Mouse (Mus musculus) R1 (cell line): ENCODE measurements around the gene Oxld1.

Source experiments
- DNase-seq: peaks from one replicate; pipeline ENCODE4 v3.0.0-alpha.2; 2018; ENCODE audit warnings: low read depth, low spot score

The Oxld1 gene

DNA sequence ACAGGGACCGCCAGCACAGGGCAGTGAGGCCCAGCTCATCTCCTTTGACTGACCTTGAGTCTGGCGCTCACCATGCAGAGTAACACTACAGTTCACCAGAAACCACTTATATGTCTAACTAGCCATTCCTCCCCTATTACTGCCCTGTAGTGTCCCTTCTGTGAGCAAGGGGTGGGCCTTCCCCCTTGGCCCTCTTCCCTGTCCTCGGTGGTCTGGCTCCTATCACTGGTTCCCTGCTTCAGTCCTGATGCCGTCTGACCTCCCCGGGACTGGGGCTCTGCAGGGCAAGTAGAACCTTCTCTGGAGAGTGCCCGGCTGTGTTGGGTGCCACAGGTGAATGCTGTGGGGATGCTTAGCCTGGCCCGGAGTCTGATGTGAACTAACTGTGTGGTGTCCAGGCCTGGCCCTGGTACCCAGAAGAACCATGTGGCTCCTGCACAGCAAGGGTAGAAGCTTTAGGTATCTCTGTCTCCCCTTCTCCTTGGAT, 25.6 kb upstream of the Oxld1 start:
- DNase-seq, result no peak

DNA sequence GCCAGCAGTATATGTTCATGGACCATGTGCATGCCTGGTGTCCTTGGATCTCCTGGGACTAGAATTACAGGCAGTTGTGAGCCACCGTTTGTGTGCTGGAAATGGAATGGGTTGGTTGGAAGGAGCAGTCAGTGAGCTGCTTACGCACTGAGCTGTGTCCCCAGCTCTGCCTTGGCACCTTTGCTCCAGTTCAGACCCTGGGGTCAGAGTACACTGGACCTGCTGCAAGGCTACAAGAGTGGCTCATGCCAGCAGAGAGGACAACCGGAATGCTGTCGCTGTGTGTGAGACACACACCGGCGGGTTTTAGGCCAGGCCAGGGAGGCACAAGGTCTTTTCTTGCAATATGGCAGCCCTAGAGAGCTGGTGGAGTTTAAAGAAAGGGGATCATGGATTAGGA, 14.2 kb upstream of the Oxld1 start:
- DNase-seq, result no peak

DNA sequence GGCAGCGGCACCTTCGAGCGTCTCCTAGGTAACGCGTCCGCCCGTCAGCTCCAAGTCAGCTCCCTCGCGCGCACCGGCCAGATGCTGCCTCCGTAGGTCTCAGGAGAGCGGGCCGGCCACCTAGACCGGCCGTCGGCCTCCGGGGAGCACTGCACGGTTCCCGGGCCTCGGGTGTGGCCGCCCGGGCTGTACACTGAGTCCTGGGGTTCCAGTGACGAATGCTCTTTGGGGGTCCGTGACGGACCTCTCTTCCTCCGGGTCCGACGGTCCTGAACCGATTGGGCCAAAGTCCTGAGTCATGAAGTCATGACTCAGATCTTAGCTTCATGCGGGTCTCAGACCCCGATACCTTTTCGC, 9.8 kb upstream of the Oxld1 start:
- DNase-seq, result no peak

DNA sequence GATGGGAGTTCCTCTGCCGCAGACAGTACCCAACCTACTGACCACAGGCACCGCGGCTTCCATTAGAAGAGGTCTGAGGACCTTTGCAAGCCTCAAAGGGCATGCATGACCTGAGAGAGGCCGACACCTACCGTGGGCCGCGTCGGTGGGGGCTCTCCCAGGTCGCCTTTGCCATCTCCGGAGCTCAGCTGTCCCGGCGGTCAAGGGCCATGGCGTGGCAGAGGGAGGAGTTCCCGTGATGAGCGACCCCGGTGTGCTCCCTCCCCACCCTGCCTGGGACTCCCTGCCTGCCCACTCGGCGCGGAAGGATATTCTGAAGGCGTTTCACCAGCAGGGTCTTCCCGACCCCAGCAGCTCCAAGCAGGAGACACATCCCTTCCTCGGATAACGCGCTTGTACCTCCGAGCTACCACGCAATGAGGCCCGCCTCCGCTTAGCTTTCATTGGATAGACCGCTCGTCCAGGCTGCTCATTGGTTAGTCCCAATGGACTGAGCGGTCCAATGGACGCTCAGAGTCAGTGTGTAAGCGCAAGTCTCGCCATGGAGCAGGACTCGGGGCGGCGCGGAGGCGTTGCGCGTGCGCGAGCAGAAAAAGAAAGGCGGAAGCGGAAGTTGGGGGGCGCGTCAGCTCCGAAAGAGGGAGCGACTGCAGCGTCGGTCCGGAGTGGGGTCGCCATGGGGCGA, 9.3 kb upstream of the Oxld1 start, which contains the start of gene Arl16:
TSS of gene Arl16 (minus strand) at position 557 of the 685 bp plus-strand sequence.
- peak; percentile 100 for DNase-seq

DNA sequence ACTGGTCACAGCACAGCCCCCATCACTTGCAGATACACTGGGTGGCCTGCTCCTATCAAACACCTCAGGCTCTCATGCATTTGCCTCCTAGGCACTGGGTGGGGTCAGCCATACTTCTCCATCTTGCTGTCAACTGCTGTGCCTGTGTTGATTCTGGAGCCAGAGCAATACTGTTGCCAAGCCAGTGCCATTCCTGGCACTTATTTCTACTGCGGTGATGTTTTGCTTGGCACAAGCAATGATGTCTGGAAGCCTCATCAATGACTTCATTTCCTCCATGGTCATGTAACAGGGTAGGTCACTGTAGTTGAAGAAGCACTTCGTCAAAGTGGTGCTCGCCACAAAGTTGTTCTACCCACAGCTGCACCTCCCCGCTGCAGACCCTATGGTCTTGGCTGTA, 7.7 kb upstream of the Oxld1 start:
- no peak for DNase-seq

DNA sequence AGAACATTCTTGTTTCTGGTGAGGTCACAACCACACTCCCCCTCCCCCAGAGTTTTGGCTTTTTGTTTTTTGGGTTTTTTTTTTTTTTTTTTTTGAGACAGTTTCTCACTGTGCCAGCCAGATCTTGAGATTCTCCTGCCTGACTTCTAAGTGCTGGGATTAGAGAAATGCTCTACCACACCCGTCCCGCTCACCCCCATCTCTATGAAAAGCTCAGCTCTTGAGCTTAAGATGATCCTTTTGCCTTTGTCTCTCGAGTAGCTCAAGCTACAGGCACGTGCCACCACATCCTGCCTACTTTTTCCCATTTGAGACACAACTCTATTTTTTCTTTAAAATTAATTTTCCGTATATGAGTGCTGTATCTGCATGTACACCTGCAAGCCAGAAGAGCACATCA, 6.5 kb upstream of the Oxld1 start:
- DNase-seq, result no peak

DNA sequence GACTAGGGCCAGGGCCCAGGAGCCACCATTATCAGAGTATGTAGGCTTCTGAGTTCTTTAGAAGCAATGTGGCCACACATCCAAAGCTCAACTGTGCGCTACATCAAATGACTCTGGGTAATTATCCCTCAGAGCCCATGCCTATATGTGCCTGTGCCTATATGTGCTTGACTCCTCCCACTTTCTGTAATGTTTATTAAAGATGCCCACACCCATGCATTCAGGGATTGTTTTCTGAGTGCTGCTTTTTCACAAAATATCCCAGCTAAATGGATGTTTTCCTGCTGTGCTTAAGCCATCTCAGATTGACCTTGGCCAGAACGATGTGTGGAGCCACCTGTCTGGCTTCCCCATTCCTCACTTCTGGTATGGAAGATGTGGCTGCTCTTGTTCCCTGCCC, 5.7 kb upstream of the Oxld1 start:
- no peak for DNase-seq

DNA sequence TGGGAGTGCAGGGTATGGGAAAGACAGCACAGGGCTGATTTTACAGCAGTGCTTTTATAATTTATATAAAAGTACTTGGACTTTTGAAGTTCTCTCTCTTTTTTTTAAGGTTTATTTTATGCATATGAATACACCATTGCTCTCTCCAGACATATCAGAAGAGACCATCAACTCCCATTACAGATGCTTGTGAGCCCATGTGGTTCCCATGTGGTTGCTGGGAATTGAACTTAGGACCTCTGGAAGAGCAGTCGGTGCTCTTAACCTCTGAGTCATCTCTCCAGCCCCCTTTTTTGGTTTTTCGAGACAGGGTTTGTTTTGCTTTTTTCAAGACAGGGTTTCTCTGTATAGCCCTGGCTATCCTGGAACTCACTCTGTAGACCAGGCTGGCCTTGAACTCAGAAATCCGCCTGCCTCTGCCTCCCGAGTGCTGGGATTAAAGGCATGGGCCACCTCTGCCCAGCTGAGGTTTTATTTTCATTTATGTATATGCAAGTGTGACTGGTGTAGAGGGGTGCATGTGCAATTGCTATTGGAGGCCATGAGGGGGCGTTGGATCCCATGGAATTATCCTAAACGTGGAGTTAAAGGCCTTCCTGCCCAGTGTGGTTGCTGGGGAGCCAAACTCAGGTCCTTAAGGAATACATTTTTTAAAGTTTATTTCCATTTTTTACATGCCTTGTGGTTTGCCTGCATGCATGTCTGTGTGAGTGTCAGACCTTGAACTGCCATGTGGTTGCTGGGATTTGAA, 1.2 kb upstream of the Oxld1 start:
- DNase-seq, result peak; percentile 71

DNA sequence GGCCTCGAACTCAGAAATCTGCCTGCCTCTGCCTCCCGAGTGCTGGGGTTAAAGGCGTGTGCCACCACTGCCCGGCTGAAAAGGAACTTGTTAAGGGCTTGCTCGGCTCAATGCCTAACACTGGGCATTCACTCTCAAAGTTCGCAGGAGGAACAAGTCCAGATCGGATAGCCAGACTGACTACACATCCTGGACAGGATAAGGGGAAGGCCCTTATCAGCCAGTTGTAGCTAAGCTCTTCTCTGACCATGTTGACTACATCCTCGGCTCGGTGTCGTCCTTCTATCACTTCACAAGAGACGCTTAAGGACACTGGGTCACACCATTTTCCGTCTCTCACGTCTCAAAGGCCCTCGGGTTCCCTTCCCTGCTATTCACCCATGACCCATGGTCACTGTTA, 498 bp downstream of the Oxld1 start:
- no peak for DNase-seq

DNA sequence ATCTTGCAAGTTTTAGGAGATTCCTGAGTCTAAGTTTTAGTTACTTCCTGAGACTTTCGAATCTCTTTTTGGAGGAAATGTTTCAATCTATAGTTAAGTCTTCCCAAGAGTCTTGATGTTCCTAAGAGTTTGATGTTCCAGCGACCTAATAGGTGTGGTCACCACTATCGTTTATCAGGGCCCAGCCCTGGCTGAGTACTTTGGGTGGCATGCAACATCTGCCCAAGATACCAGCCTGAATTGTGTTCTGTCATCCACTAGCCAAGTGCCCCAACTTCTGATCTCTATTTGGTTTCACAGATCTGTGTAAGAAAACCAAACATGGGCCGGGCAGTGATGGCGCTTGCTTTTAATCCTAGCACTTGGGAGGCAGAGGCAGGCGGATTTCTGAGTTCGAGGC, 2.5 kb downstream of the Oxld1 start:
- no peak for DNase-seq

DNA sequence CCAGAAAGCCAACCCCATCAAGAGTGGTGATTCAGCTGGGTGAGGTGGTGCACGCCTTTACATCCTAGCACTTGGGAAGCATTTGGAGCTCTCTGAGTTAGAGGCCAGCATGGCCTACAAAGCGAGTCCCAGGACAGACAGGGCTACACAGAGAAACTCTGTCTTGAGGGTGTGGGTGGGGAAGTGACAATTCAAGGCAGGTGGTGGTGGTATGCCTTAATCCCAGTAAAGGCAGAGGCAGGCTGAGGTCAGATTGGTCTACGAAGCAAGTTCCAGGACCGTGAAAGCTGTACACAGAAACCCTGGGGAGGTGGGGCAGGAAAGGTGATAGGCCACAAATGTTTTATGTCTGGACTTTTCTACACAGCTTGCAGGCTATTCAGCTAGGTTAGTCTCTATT, 2.9 kb downstream of the Oxld1 start:
- no peak for DNase-seq

DNA sequence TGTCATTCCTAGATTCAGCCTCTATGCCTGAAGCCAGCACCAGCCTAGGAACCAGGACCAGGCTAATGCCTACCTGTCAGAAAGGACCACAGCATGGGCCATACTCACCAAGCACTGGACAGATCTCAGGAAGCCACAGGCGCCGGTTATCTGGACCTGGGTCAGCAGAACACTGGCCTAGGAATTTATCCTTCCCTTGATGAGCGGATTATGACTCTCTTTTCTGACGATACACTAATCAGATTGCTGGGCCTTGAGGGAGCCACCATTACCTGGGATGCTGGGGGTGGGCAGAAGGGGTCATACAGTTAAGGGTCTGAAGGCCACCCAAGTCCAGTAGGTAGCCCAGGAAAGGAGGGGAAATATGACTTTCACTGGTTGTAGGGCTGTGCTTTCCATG, 4.6 kb downstream of the Oxld1 start, which contains the start of gene Pde6g:
TSS of gene Pde6g (minus strand) at position 195 of the 400 bp plus-strand sequence.
- no peak for DNase-seq

DNA sequence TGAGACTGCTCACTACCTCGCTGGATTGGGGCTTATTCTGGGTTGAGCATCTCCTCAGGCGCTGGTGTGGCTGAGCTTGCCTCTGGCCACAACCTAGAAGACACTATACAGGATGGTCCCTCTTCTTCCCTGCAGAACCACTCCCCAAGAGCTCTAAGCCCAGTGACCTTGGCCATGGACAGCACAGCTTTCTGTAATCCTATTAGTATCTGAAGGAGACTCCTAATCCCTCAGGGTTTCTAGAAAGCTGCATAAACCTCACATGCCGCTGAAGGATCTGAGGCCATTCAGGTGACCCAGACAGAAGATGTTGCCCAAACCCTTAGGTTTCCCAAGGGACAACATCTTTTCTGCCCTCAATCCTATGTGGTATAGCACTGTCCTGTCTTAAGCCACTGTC, 5.6 kb downstream of the Oxld1 start:
- no peak for DNase-seq

DNA sequence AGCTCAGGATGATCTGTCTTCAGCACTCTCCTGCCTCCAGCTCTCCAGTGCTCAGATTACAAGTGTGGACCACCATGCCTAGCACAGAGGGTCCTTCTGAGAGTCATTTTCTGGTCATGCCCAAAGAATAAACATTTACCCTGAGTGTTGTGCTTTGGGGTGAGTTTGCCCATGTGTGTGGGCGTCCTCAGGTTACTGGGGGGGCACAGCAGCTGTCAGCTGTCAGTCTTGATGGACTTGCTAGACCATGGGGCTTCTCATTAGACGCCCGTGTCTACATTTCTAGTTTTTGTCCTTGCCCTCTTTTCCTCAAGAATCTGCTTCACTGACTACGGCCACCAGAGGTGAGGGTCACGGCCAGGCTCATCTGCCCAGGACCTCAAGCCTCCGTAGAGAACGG, 10.7 kb downstream of the Oxld1 start:
- DNase-seq, result no peak

DNA sequence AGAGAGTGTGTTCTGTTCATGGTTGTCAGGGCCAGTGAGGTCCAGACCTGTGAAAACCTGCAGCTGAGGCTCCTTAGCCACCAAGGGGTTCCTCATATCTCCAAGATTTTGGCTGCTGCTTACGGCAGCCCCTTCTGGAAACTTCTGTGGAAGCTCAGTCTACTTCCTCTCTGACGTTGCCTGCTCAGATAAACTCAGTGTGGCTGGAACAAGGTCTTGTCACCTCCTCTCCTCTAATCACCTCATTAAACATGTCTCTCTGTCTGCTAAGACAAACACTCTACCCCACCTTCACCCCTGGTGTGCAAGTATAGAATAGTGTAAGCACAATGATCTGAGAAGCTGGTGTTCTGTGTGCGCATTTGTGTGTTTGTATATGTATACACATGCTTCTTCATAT, 12.4 kb downstream of the Oxld1 start:
- DNase-seq, result no peak

DNA sequence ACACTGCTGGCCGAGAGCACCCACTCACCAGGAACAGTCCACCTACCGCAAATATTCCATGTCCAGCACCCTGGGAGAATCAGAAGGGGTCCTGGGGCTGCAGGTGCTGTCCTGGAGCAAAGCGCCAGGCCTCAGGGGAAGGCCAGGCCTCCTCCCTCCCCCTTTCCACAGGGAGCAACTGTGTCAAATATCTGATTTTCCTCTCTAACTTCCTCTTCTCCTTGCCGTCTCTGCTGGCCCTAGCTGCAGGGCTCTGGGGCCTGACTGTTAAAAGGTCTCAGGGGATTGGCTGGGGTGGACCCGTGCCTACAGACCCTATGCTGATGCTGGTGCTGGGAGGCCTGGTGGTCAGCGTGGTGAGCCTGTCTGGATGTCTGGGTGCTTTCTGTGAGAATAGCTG, 13.8 kb downstream of the Oxld1 start:
- DNase-seq, result no peak

DNA sequence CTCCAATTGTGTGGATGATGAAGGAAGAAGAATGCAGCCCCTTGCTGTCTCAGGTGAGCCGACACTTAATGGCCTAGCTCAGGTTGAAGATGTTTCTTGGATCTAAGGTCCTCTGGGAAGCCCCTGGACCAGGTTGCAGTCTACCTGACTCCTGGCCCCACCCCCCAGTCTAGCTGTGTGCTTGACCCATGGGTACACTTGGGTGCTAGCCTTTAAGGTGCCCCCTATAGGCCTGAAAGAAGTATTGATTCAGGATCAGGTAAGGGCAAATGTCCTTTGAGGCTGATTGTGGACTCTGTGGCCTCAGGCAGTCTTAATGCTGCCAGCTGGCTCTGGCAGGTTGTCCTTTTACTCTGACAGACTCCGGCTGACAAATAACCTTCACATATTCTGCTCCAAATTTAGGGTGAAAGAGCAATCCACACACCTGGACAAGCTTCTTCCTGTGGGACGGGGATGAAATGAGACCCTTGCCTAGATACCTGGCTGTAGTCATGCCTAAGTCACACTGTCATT, 15.0 kb downstream of the Oxld1 start:
- no peak for DNase-seq

DNA sequence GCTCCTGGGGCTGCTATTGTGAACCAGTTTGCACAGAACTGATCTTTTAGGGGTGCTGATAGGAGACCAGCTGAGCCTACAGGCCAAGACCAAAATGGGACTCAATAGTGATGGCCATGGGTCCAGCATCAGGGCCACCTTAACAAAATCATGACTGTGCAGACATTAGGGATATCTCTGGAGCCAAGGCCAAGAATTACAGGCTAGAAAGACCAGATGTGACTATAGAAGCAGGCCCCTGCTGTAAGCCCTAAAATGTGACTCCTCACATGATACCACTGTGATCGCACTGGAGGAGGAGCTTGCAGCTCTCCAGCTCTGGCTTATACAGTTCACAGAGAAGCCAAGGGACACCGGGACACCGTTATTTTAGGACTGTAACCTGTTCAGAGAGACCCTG, 15.5 kb downstream of the Oxld1 start, which contains the start of gene Tspan10:
TSS of gene Tspan10 (plus strand) at position 301 of the 400 bp plus-strand sequence.
- no peak for DNase-seq

DNA sequence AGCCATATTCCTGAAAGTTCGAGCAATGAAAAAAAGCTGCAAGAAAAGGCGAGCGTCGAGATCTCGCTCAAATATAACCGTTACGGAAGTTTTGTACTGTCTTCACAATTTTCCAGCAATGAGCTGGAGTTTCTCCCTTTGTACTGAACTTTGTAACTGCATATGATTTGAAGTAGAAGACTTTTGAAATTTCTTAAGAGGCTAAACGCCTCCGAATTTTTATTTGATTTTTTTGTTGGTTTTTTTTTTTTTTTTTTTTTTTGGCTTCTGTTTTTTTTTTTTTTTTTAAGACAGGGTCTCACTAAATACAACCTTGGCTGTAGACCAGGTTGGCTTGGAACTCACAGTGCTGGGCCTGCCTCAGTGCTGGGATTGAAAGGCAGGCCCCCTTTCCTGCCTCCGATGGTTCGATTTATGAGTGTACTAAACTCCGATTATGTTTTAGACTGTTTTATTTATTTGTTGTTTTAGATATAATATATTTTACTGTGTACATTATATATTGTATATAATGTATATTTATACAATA, 19.9 kb downstream of the Oxld1 start:
- DNase-seq, result no peak

DNA sequence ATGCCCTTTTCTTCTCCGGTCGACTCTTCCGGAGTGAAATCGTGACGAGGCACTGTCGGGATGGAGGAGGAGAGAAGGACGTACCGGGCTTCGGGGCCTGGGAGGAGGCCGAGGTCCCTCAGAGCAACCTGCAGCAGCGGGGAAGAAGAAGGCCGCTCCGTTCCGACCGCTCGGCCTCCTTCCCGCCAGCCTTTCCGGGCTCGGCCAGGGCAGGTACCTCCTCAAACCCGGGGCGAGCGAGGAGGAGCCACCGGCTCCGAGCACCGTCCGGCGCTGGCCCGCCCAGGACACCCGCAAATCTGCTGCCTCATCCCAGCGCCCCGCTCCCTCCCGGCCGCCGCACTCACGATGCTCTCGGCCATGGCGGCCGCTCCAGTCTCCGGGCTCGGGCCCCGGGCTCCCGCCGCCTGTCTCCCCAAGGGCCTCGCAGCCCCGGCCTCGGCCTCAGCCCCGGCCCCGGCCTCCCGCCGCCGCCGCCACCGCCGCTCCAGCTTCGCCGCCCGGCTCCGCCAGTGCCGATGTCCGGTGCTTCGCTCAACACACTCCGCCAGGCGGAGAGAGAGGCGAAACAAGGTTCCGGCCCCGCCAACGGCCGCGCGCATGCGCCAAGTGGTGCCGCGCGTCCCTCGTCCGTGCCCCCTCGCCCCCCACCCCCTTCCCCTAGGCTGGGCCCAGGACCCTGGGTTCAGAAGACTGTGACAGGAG, 20.6 kb downstream of the Oxld1 start, which contains the start of gene Nploc4:
TSS of gene Nploc4 (minus strand) at position 557 of the 705 bp plus-strand sequence.
- DNase-seq, result peak; percentile 87

DNA sequence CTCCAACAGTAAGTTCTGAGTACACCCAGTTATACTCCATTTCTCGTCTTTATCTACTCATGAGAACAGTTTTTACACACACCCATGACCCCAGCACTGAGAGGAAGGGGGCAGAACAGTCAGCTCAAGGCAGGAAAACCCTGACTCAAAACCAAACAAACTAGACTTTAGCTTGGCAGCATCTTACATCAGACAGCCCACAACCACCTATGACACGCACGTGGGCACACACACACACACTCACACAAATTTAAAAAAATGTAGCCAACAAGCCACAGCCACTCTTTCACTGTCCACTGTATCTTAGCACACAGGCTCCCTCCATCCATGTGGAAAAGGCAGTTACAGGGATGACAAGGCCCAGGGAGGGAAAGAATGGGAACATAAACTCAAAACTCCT, 31.1 kb downstream of the Oxld1 start:
- DNase-seq, result no peak
